Mouse (Mus musculus): ENCODE measurements around the gene Rdx.
"Not testable (repeated sequence)": the region's sequence is repeated elsewhere in the genome, so short reads cannot be mapped to it uniquely, and the experiment has no call there.

The Rdx gene

GRCm38 (mm10) chr9:52055313-52055712 lies 8.3 kb downstream of the Rdx start:
- DNase-seq (ENCODE audit: low spot score), result no peak

- DNase-seq (ENCODE audit: low spot score), result no peak
Observed at GRCm38 (mm10) chr9:52059788-52060187, 12.8 kb downstream of the Rdx start.

- DNase-seq (ENCODE audit: low spot score), result no peak
Observed at GRCm38 (mm10) chr9:52070052-52070451, 23.1 kb downstream of the Rdx start.

- not testable (repeated sequence) for DNase-seq (ENCODE audit: low spot score)
Observed at GRCm38 (mm10) chr9:52071352-52071751, 24.4 kb downstream of the Rdx start.

GRCm38 (mm10) chr9:52072202-52072601 lies 25.2 kb downstream of the Rdx start:
- DNase-seq (ENCODE audit: low spot score), result no peak

- DNase-seq (ENCODE audit: low spot score), result no peak
Observed at GRCm38 (mm10) chr9:52076089-52076488, 29.1 kb downstream of the Rdx start.

- DNase-seq (ENCODE audit: low spot score), result no peak
Observed at GRCm38 (mm10) chr9:52077692-52078091, 30.7 kb downstream of the Rdx start.

GRCm38 (mm10) chr9:52081979-52082378 lies 35.0 kb downstream of the Rdx start:
- no peak for DNase-seq (ENCODE audit: low spot score)

- DNase-seq (ENCODE audit: low spot score), result no peak
Observed at GRCm38 (mm10) chr9:52082414-52082813, 35.4 kb downstream of the Rdx start.

- DNase-seq (ENCODE audit: low spot score), result no peak
Observed at GRCm38 (mm10) chr9:52091752-52092151, 44.8 kb downstream of the Rdx start.

- no peak for DNase-seq (ENCODE audit: low spot score)
Observed at GRCm38 (mm10) chr9:52092311-52092710, 45.3 kb downstream of the Rdx start.

GRCm38 (mm10) chr9:52093108-52093507 lies 46.1 kb downstream of the Rdx start:
- DNase-seq (ENCODE audit: low spot score), result no peak

- no peak for DNase-seq (ENCODE audit: low spot score)
Observed at GRCm38 (mm10) chr9:52094016-52094415, 47.0 kb downstream of the Rdx start.

GRCm38 (mm10) chr9:52094471-52094980 lies 47.6 kb downstream of the Rdx start:
- DNase-seq (ENCODE audit: low spot score), result no peak

- DNase-seq (ENCODE audit: low spot score), result no peak
Observed at GRCm38 (mm10) chr9:52095666-52096065, 48.7 kb downstream of the Rdx start.

GRCm38 (mm10) chr9:52097386-52097785 lies 50.4 kb downstream of the Rdx start:
- DNase-seq (ENCODE audit: low spot score), result no peak

- peak; percentile 83 for DNase-seq (ENCODE audit: low spot score)
Observed at GRCm38 (mm10) chr9:52098600-52098999, 51.6 kb downstream of the Rdx start.

GRCm38 (mm10) chr9:52100426-52100825 lies 53.5 kb downstream of the Rdx start:
- DNase-seq (ENCODE audit: low spot score), result no peak

GRCm38 (mm10) chr9:52102060-52102844 lies 55.3 kb downstream of the Rdx start:
- no peak for DNase-seq (ENCODE audit: low spot score)

- DNase-seq (ENCODE audit: low spot score), result no peak
Observed at GRCm38 (mm10) chr9:52103448-52104224, 56.7 kb downstream of the Rdx start.

- no peak for DNase-seq (ENCODE audit: low spot score)
Observed at GRCm38 (mm10) chr9:52104225-52104615, 57.2 kb downstream of the Rdx start.

- DNase-seq (ENCODE audit: low spot score), result no peak
Observed at GRCm38 (mm10) chr9:52105423-52105822, 58.5 kb downstream of the Rdx start.

- DNase-seq (ENCODE audit: low spot score), result no peak
Observed at GRCm38 (mm10) chr9:52107161-52107560, 60.2 kb downstream of the Rdx start.

All from ovary, postnatal 14 days (tissue).